Comparison of ENCODE assay signal across 37 mouse cellular contexts in genomic region chr4:49474583-49474982, GRCm38 (mm10). TPM values are rescaled to one million over a fixed set of nuclear protein-coding genes. Genes with fewer than 3 reads are reported as not detected.
DNase-seq lines count a peak whose midpoint lies in the region; ATAC-seq and TF ChIP-seq lines count a peak whose summit lies in the region.
"Had no signal": no experiment of that assay in that cellular context is flagged by ENCODE, and none has a peak within 500 bp of the region (broad histone marks: within the 10 kb centered on the region; RNA-seq: fewer than 3 reads in every experiment).

No protein-coding gene starts in this region.

- no peak overlapping the region for H3K27ac ChIP-seq in heart, embryonic 11.5 days (ENCODE audit: low read depth, low read length)
- H3K27ac ChIP-seq in liver, embryonic 12.5 days, result peak overlapping the region; percentile 69
- H3K27ac ChIP-seq in liver, postnatal 0 days (ENCODE audit: low read depth), result no peak overlapping the region
- H3K27ac ChIP-seq in lung, postnatal 0 days (ENCODE audit: low read length), result no peak overlapping the region
- H3K27ac ChIP-seq in hindbrain, embryonic 12.5 days, result no peak overlapping the region
- H3K27ac ChIP-seq: embryonic facial prominence, embryonic 10.5 days; embryonic facial prominence, embryonic 15.5 days; forebrain, embryonic 10.5 days; gastrocnemius, adult 2 months; heart, adult 2 months; heart, embryonic 13.5 days; hindbrain, embryonic 15.5 days; midbrain, embryonic 15.5 days had no signal

- H3K4me1 ChIP-seq in heart, embryonic 11.5 days (ENCODE audit: control insufficient read depth, insufficient read depth, low read length), result no peaks in the 10 kb centered on the region
- peaks cover 64% of the 10 kb centered on the region for H3K4me1 ChIP-seq in erythroblast, embryonic 14.5 days (ENCODE audit: control insufficient read depth)
- peaks cover 62% of the 10 kb centered on the region for H3K4me1 ChIP-seq in liver, embryonic 12.5 days
- peaks cover 14% of the 10 kb centered on the region for H3K4me1 ChIP-seq in liver, postnatal 0 days (ENCODE audit: insufficient read depth)
- H3K4me1 ChIP-seq in lung, postnatal 0 days (ENCODE audit: insufficient read depth, low read depth, low read length), result no peaks in the 10 kb centered on the region
- peaks cover 3% of the 10 kb centered on the region; the same call in 1 of the 2 replicates for H3K4me1 ChIP-seq in hindbrain, embryonic 12.5 days
- H3K4me1 ChIP-seq: embryonic facial prominence, embryonic 15.5 days; hindbrain, embryonic 15.5 days had no signal

- no peak for DNase-seq in heart, adult 11 months
- DNase-seq in liver, postnatal 0 days, result no peak
- no peak for DNase-seq in left cerebral cortex, adult 18-20 months (ENCODE audit: low spot score in 2 of 2)
- DNase-seq in lung, postnatal 0 days (ENCODE audit: low spot score), result no peak
- DNase-seq: adrenal gland, postnatal 14 days; cerebellum, adult 2 months; cerebellum, postnatal 25 days; gastrocnemius, adult 2 months; gastrocnemius, postnatal 36 days; heart, adult 2 months; heart, postnatal 10 days; kidney, adult 8-10 months; kidney, postnatal 14 days; layer of hippocampus, adult 9-11 months; lung, postnatal 4 days; right cerebral cortex, postnatal 25 days; spleen, adult 18-20 months had no signal

- peak; percentile 18; the same call in 1 of the 2 replicates for ATAC-seq in heart, embryonic 11.5 days (replicated peaks; ENCODE audit: insufficient number of reproducible peaks, low FRiP score, low TSS enrichment)
- peak; percentile 93 for ATAC-seq in liver, embryonic 12.5 days
- ATAC-seq in liver, postnatal 0 days, result peak; percentile 43
- ATAC-seq in lung, postnatal 0 days, result no peak
- ATAC-seq in hindbrain, embryonic 12.5 days (ENCODE audit: low FRiP score), result no peak
- ATAC-seq: forebrain, embryonic 16.5 days; inflammation-experienced regulatory T-cells, adult 6 months; midbrain, embryonic 15.5 days; Patski had no signal

- H3K4me2 ChIP-seq in heart, embryonic 11.5 days, result no peak overlapping the region
- H3K4me2 ChIP-seq in liver, embryonic 12.5 days, result peak overlapping the region; percentile 53
- H3K4me2 ChIP-seq in liver, postnatal 0 days (ENCODE audit: low read depth, low read length), result no peak overlapping the region
- H3K4me2 ChIP-seq in lung, postnatal 0 days (replicated peaks; ENCODE audit: low read depth, low read length), result no peak overlapping the region
- H3K4me2 ChIP-seq in hindbrain, embryonic 12.5 days (replicated peaks), result no peak overlapping the region
- H3K4me2 ChIP-seq: embryonic facial prominence, embryonic 15.5 days; heart, embryonic 13.5 days; hindbrain, embryonic 15.5 days; midbrain, embryonic 15.5 days had no signal

- peak; percentile 70; the same call in 1 of the 2 replicates for TF ChIP-seq EP300 in liver, postnatal 0 days (IDR thresholded peaks at IDR 0.05; ENCODE audit: low read depth)
- TF ChIP-seq EP300 in lung, postnatal 0 days (IDR thresholded peaks at IDR 0.05), result no peak

- no peak for TF ChIP-seq CTCF in liver, postnatal 0 days (IDR thresholded peaks at IDR 0.05; ENCODE audit: low read depth)
- TF ChIP-seq CTCF in lung, postnatal 0 days (IDR thresholded peaks at IDR 0.05), result no peak

- H3K36me3 ChIP-seq in heart, embryonic 11.5 days (ENCODE audit: control insufficient read depth, insufficient read depth, low read length), result no peaks in the 10 kb centered on the region
- H3K36me3 ChIP-seq in erythroblast, embryonic 14.5 days (ENCODE audit: control insufficient read depth), result no peaks in the 10 kb centered on the region; the same call in 1 of the 2 replicates
- H3K36me3 ChIP-seq in liver, embryonic 12.5 days, result no peaks in the 10 kb centered on the region
- no peaks in the 10 kb centered on the region; the same call in 1 of the 2 replicates for H3K36me3 ChIP-seq in liver, postnatal 0 days (replicated peaks; ENCODE audit: insufficient read depth, low read length)
- no peaks in the 10 kb centered on the region for H3K36me3 ChIP-seq in lung, postnatal 0 days (ENCODE audit: insufficient read depth, low read length)
- H3K36me3 ChIP-seq in hindbrain, embryonic 12.5 days, result no peaks in the 10 kb centered on the region
- H3K36me3 ChIP-seq: embryonic facial prominence, embryonic 10.5 days; embryonic facial prominence, embryonic 15.5 days; forebrain, embryonic 10.5 days; G1E; heart, embryonic 13.5 days; hindbrain, embryonic 15.5 days; midbrain, embryonic 15.5 days had no signal

- H3K9ac ChIP-seq in heart, embryonic 11.5 days (ENCODE audit: low read depth, low read length), result no peak overlapping the region
- no peak overlapping the region for H3K9ac ChIP-seq in liver, embryonic 12.5 days
- H3K9ac ChIP-seq in liver, postnatal 0 days (replicated peaks), result no peak overlapping the region
- H3K9ac ChIP-seq in lung, postnatal 0 days (replicated peaks; ENCODE audit: low read depth), result no peak overlapping the region
- H3K9ac ChIP-seq in hindbrain, embryonic 12.5 days, result no peak overlapping the region
- H3K9ac ChIP-seq: embryonic facial prominence, embryonic 15.5 days; heart, embryonic 13.5 days; hindbrain, embryonic 15.5 days; midbrain, embryonic 15.5 days had no signal

- no peaks in the 10 kb centered on the region for H3K9me3 ChIP-seq in heart, embryonic 11.5 days (replicated peaks; ENCODE audit: control insufficient read depth, low read length)
- H3K9me3 ChIP-seq in erythroblast, embryonic 14.5 days (ENCODE audit: control insufficient read depth, low read length), result no peaks in the 10 kb centered on the region
- no peaks in the 10 kb centered on the region for H3K9me3 ChIP-seq in liver, embryonic 12.5 days (replicated peaks)
- no peaks in the 10 kb centered on the region for H3K9me3 ChIP-seq in liver, postnatal 0 days (ENCODE audit: low read length)
- H3K9me3 ChIP-seq in lung, postnatal 0 days (ENCODE audit: low read length), result no peaks in the 10 kb centered on the region
- no peaks in the 10 kb centered on the region for H3K9me3 ChIP-seq in hindbrain, embryonic 12.5 days (replicated peaks)
- H3K9me3 ChIP-seq: embryonic facial prominence, embryonic 10.5 days; embryonic facial prominence, embryonic 15.5 days; forebrain, embryonic 10.5 days; G1E; heart, embryonic 13.5 days; hindbrain, embryonic 15.5 days; midbrain, embryonic 15.5 days had no signal

- no peak overlapping the region for H3K4me3 ChIP-seq in heart, embryonic 11.5 days (ENCODE audit: low read depth, low read length)
- peak overlapping the region; percentile 44 for H3K4me3 ChIP-seq in erythroblast, embryonic 14.5 days (replicated peaks)
- no peak overlapping the region for H3K4me3 ChIP-seq in liver, embryonic 12.5 days
- no peak overlapping the region for H3K4me3 ChIP-seq in liver, postnatal 0 days (ENCODE audit: low read depth, low read length)
- no peak overlapping the region for H3K4me3 ChIP-seq in lung, postnatal 0 days (ENCODE audit: low read depth, low read length)
- H3K4me3 ChIP-seq in hindbrain, embryonic 12.5 days, result no peak overlapping the region
- H3K4me3 ChIP-seq: embryonic facial prominence, embryonic 10.5 days; embryonic facial prominence, embryonic 15.5 days; forebrain, embryonic 10.5 days; gastrocnemius, adult 2 months; heart, adult 2 months; heart, embryonic 13.5 days; hindbrain, embryonic 15.5 days; midbrain, embryonic 15.5 days had no signal

- no peaks in the 10 kb centered on the region for H3K27me3 ChIP-seq in heart, embryonic 11.5 days (ENCODE audit: control insufficient read depth, insufficient read depth, low read length)
- no peaks in the 10 kb centered on the region for H3K27me3 ChIP-seq in erythroblast, embryonic 14.5 days (ENCODE audit: control insufficient read depth)
- H3K27me3 ChIP-seq in liver, embryonic 12.5 days (replicated peaks), result no peaks in the 10 kb centered on the region
- no peaks in the 10 kb centered on the region for H3K27me3 ChIP-seq in liver, postnatal 0 days (ENCODE audit: insufficient read depth, low read length)
- H3K27me3 ChIP-seq in lung, postnatal 0 days (replicated peaks; ENCODE audit: insufficient read depth, low read length), result no peaks in the 10 kb centered on the region
- no peaks in the 10 kb centered on the region for H3K27me3 ChIP-seq in hindbrain, embryonic 12.5 days
- H3K27me3 ChIP-seq: embryonic facial prominence, embryonic 15.5 days; heart, embryonic 13.5 days; hindbrain, embryonic 15.5 days; midbrain, embryonic 15.5 days had no signal

RNA-seq across cellular contexts. Expression of gene Acnat1, which starts 0.9 kb away (rescaled TPM):
- not detected in 2 replicates for polyA plus RNA-seq in heart, embryonic 11.5 days (2014; fragmentation: Nextera tagmentation; extraction: Ambion mirVana)
- not detected in 2 replicates for polyA plus RNA-seq in erythroblast, embryonic 14.5 days (2012)
- polyA plus RNA-seq in liver, embryonic 12.5 days (2016; fragmentation: Nextera tagmentation; extraction: Ambion mirVana), result 0.18 and 0.37 TPM in 2 replicates
- 3.5 and 4.4 TPM in 2 replicates for polyA plus RNA-seq in liver, postnatal 0 days (2015; fragmentation: Nextera tagmentation; extraction: Ambion mirVana)
- under 1 TPM in 1 of 2 experiments, not detected in 1; 0.23 TPM for total RNA-seq in left cerebral cortex, adult 18-20 months (2021)
- polyA plus RNA-seq in lung, postnatal 0 days (2015; fragmentation: Nextera tagmentation; extraction: Ambion mirVana), result 0.29 TPM in 1 of 2 replicates, not detected in the other
- polyA plus RNA-seq in hindbrain, embryonic 12.5 days (2016; fragmentation: Nextera tagmentation; extraction: Ambion mirVana), result not detected in 2 replicates
- total RNA-seq: G1E; gastrocnemius, adult 2 months; gastrocnemius, postnatal 36 days; heart, adult 2 months; heart, postnatal 10 days; neutrophil, adult 5-6 weeks had no signal
- polyA plus RNA-seq: C2C12; forebrain, embryonic 10.5 days; forebrain, embryonic 16.5 days; G1E; heart, adult 2 months; heart, embryonic 13.5 days; hindbrain, embryonic 15.5 days; inflammation-experienced regulatory T-cells, adult 6 months; limb, embryonic 11.5 days; midbrain, embryonic 15.5 days; neural tube, embryonic 11.5 days; Patski had no signal

RNA-seq across cellular contexts. Expression of gene Baat, which starts 31.8 kb away (rescaled TPM):
- polyA plus RNA-seq in heart, embryonic 11.5 days (2014; fragmentation: Nextera tagmentation; extraction: Ambion mirVana), result 0.10 TPM in 1 of 2 replicates, not detected in the other
- polyA plus RNA-seq in erythroblast, embryonic 14.5 days (2012), result not detected in 2 replicates
- polyA plus RNA-seq in liver, embryonic 12.5 days (2016; fragmentation: Nextera tagmentation; extraction: Ambion mirVana), result 0.21 and 0.37 TPM in 2 replicates
- polyA plus RNA-seq in liver, postnatal 0 days (2015; fragmentation: Nextera tagmentation; extraction: Ambion mirVana), result 16.6 and 18.2 TPM in 2 replicates
- under 1 TPM in 1 of 2 experiments, not detected in 1; 0.23 TPM for total RNA-seq in left cerebral cortex, adult 18-20 months (2021)
- not detected in 2 replicates for polyA plus RNA-seq in lung, postnatal 0 days (2015; fragmentation: Nextera tagmentation; extraction: Ambion mirVana)
- 0.17 and 0.18 TPM in 2 replicates for polyA plus RNA-seq in hindbrain, embryonic 12.5 days (2016; fragmentation: Nextera tagmentation; extraction: Ambion mirVana)
- total RNA-seq: G1E; hematopoietic stem cell, adult 5-6 weeks; neutrophil, adult 5-6 weeks had no signal
- polyA plus RNA-seq: embryonic facial prominence, embryonic 15.5 days; G1E; heart, adult 2 months; hindbrain, embryonic 15.5 days; inflammation-experienced regulatory T-cells, adult 6 months; lung, embryonic 16.5 days; midbrain, embryonic 15.5 days; Patski had no signal

RNA-seq across cellular contexts. Expression of gene Mrpl50, which starts 46.3 kb away (rescaled TPM):
- polyA plus RNA-seq in heart, embryonic 11.5 days (2014; fragmentation: Nextera tagmentation; extraction: Ambion mirVana), result 71.8 and 72.9 TPM in 2 replicates
- polyA plus RNA-seq in erythroblast, embryonic 14.5 days (2012), result 0.15 and 0.29 TPM in 2 replicates
- 65.8 and 67.3 TPM in 2 replicates for polyA plus RNA-seq in liver, embryonic 12.5 days (2016; fragmentation: Nextera tagmentation; extraction: Ambion mirVana)
- polyA plus RNA-seq in liver, postnatal 0 days (2015; fragmentation: Nextera tagmentation; extraction: Ambion mirVana), result 64.3 and 66.1 TPM in 2 replicates
- 10 to 100 TPM; 30.7 to 31.7 TPM for total RNA-seq in left cerebral cortex, adult 18-20 months (2021)
- polyA plus RNA-seq in lung, postnatal 0 days (2015; fragmentation: Nextera tagmentation; extraction: Ambion mirVana), result 30.6 and 31.8 TPM in 2 replicates
- 80.7 and 82.2 TPM in 2 replicates for polyA plus RNA-seq in hindbrain, embryonic 12.5 days (2016; fragmentation: Nextera tagmentation; extraction: Ambion mirVana)

RNA-seq across cellular contexts. Expression of gene Zfp189, which starts 46.4 kb away (rescaled TPM):
- 6.8 and 7.3 TPM in 2 replicates for polyA plus RNA-seq in heart, embryonic 11.5 days (2014; fragmentation: Nextera tagmentation; extraction: Ambion mirVana)
- polyA plus RNA-seq in erythroblast, embryonic 14.5 days (2012), result 0.06 TPM in 1 of 2 replicates, not detected in the other
- 4.3 and 4.6 TPM in 2 replicates for polyA plus RNA-seq in liver, embryonic 12.5 days (2016; fragmentation: Nextera tagmentation; extraction: Ambion mirVana)
- 2.2 and 2.5 TPM in 2 replicates for polyA plus RNA-seq in liver, postnatal 0 days (2015; fragmentation: Nextera tagmentation; extraction: Ambion mirVana)
- total RNA-seq in left cerebral cortex, adult 18-20 months (2021), result 10 to 100 TPM; 12.8 to 13.3 TPM
- polyA plus RNA-seq in lung, postnatal 0 days (2015; fragmentation: Nextera tagmentation; extraction: Ambion mirVana), result 4.7 and 4.8 TPM in 2 replicates
- polyA plus RNA-seq in hindbrain, embryonic 12.5 days (2016; fragmentation: Nextera tagmentation; extraction: Ambion mirVana), result 14.9 and 16.7 TPM in 2 replicates

Comparison
In these comparisons a context has a peak if more than half of its experiments do, and no peak if none do; other contexts are left out.
1. RNA of gene Baat, which starts 31.8 kb away (polyA plus RNA-seq): 16.6 to 18.2 TPM in liver, postnatal 0 days; 0.21 to 0.37 TPM in liver, embryonic 12.5 days, 0.17 to 0.18 TPM in hindbrain, embryonic 12.5 days, 0.10 TPM in heart, embryonic 11.5 days, not detected in erythroblast, embryonic 14.5 days and not detected in lung, postnatal 0 days; every median in the first group is over 10 times any median in the second.
2. ATAC-seq: peak in heart, embryonic 11.5 days (single experiment), liver, embryonic 12.5 days (single experiment) and liver, postnatal 0 days (single experiment); none in lung, postnatal 0 days (single experiment) and hindbrain, embryonic 12.5 days (single experiment).
3. RNA of gene Mrpl50, which starts 46.3 kb away (polyA plus RNA-seq): 80.7 to 82.2 TPM in hindbrain, embryonic 12.5 days, 71.8 to 72.9 TPM in heart, embryonic 11.5 days, 65.8 to 67.3 TPM in liver, embryonic 12.5 days, 64.3 to 66.1 TPM in liver, postnatal 0 days and 30.6 to 31.8 TPM in lung, postnatal 0 days; 0.15 to 0.29 TPM in erythroblast, embryonic 14.5 days; every median in the first group is over 10 times any median in the second.